Mouse (Mus musculus): ENCODE measurements at regions not wholly inside any gene's neighbourhood (a gene's known extent, or its start where the extent isn't known, plus 50 kb on each side); places are given as distances from the start of the nearest gene placed in this dataset.

DNA sequence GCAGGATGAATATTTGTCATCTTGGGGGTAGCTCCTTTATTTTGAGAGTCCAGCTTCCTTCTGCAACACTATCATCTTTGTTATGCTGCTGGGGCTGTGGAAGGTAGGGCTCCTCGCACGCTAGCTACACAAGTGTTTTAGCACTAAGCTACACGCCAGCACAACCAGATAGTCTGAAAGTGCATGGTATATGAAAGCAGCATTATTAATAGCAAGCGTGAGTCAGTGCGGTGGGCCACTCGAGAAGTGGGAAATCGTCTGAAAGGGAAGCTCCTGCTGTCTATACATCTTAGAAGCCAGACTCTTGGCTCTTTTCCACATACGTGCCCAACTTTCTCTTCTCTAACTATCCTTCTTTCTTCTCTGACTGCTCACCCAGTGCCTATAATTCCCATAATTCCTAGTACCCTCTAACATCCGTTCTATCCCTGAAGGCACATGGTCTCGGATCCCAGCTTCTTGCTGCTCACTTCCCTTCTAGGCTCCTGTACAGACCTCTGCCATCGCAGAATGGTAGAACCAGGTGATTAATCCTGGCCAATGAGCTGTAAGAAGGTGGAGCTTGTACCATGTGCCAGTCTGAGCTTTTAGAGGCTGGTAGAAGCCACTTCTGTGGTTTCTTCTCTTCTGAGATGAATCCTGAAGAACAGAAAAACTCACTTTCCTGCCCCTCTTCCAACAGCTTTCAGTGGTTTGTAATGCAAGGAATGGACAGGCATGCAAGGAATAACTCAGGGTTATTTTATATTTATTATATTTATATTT is 55.5 kb downstream of the E030025P04Rik start:
- no peak overlapping the region for H3K4me3 ChIP-seq (ENCODE audit: low read depth, low read length)
- H3K4me1 ChIP-seq (ENCODE audit: control insufficient read depth, insufficient read depth, insufficient read length, low read length) = no peaks in the 10 kb centered on the region
- 75% methylated on average over 11 of the region's 11 CpGs for WGBS
- TF ChIP-seq POLR2A (IDR thresholded peaks at IDR 0.05; ENCODE audit: low read depth, low read length) (no peak), CTCF (IDR thresholded peaks at IDR 0.05; ENCODE audit: extremely low read depth, insufficient read length, insufficient replicate concordance, low read depth, low read length) (no peak)
- H3K27me3 ChIP-seq (ENCODE audit: control insufficient read depth, insufficient read depth, low read length) = no peaks in the 10 kb centered on the region
- H3K27ac ChIP-seq (ENCODE audit: insufficient read depth, low read depth, low read length) = no peak overlapping the region
- no peaks in the 10 kb centered on the region for H3K36me3 ChIP-seq (ENCODE audit: control insufficient read depth, insufficient read depth, low read length)

DNA sequence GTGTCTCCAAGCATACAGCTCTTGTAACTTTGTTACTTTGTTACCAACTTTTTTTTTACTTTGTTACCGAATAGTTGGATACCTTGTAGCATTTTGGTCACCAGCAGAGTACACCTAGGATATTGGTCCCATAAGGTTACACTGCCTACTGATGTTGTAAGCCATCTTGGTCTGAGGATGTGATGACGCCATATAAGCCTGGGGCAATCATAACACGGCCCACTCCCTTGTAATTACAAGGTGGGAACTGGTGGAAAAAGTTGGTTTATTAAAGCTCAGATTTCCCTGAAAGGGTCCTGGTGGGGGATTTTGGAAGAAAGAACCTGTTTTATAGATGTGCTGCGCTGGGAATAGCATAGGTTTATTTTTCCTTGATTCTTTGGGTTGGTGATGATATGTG is 62.2 kb downstream of the E030025P04Rik start:
- Histone ChIP-seq H3K4me1 (ENCODE audit: control insufficient read depth, insufficient read depth, insufficient read length, low read length) (no peaks in the 10 kb centered on the region), H3K4me3 (ENCODE audit: low read depth, low read length) (no peak overlapping the region), H3K27ac (ENCODE audit: insufficient read depth, low read depth, low read length) (no peak overlapping the region), H3K27me3 (ENCODE audit: control insufficient read depth, insufficient read depth, low read length) (no peaks in the 10 kb centered on the region), H3K36me3 (ENCODE audit: control insufficient read depth, insufficient read depth, low read length) (no peaks in the 10 kb centered on the region)
- 93% methylated on average over 4 of the region's 4 CpGs for WGBS
- TF ChIP-seq POLR2A (IDR thresholded peaks at IDR 0.05; ENCODE audit: low read depth, low read length) = no peak
- no peak for TF ChIP-seq CTCF (IDR thresholded peaks at IDR 0.05; ENCODE audit: extremely low read depth, insufficient read length, insufficient replicate concordance, low read depth, low read length)

GRCm38 (mm10) chr11:109081454-109081853 is 62.7 kb downstream of the E030025P04Rik start:
- TF ChIP-seq POLR2A (IDR thresholded peaks at IDR 0.05; ENCODE audit: low read depth, low read length) (no peak), CTCF (IDR thresholded peaks at IDR 0.05; ENCODE audit: extremely low read depth, insufficient read length, insufficient replicate concordance, low read depth, low read length) (no peak)
- Histone ChIP-seq H3K4me1 (ENCODE audit: control insufficient read depth, insufficient read depth, insufficient read length, low read length) (no peaks in the 10 kb centered on the region), H3K4me3 (ENCODE audit: low read depth, low read length) (no peak overlapping the region), H3K27me3 (ENCODE audit: control insufficient read depth, insufficient read depth, low read length) (no peaks in the 10 kb centered on the region), H3K27ac (ENCODE audit: insufficient read depth, low read depth, low read length) (no peak overlapping the region), H3K36me3 (ENCODE audit: control insufficient read depth, insufficient read depth, low read length) (no peaks in the 10 kb centered on the region)
- WGBS = 77% methylated on average over 10 of the region's 10 CpGs

GRCm38 (mm10) chr11:109080847-109081415 is 63.2 kb downstream of the E030025P04Rik start:
- H3K4me1 ChIP-seq (ENCODE audit: control insufficient read depth, insufficient read depth, insufficient read length, low read length) = no peaks in the 10 kb centered on the region
- no peak overlapping the region for H3K27ac ChIP-seq (ENCODE audit: insufficient read depth, low read depth, low read length)
- no peak overlapping the region for H3K4me3 ChIP-seq (ENCODE audit: low read depth, low read length)
- WGBS = 94% methylated on average over 9 of the region's 9 CpGs
- H3K27me3 ChIP-seq (ENCODE audit: control insufficient read depth, insufficient read depth, low read length) = no peaks in the 10 kb centered on the region
- no peak for TF ChIP-seq CTCF (IDR thresholded peaks at IDR 0.05; ENCODE audit: extremely low read depth, insufficient read length, insufficient replicate concordance, low read depth, low read length)
- TF ChIP-seq POLR2A (IDR thresholded peaks at IDR 0.05; ENCODE audit: low read depth, low read length) = no peak
- no peaks in the 10 kb centered on the region for H3K36me3 ChIP-seq (ENCODE audit: control insufficient read depth, insufficient read depth, low read length)

GRCm38 (mm10) chr11:109079466-109079865 is 64.7 kb downstream of the E030025P04Rik start:
- 29% methylated on average over 4 of the region's 4 CpGs for WGBS
- H3K4me3 ChIP-seq (ENCODE audit: low read depth, low read length) = no peak overlapping the region
- TF ChIP-seq CTCF (IDR thresholded peaks at IDR 0.05; ENCODE audit: extremely low read depth, insufficient read length, insufficient replicate concordance, low read depth, low read length) (no peak), POLR2A (IDR thresholded peaks at IDR 0.05; ENCODE audit: low read depth, low read length) (no peak)
- no peaks in the 10 kb centered on the region for H3K36me3 ChIP-seq (ENCODE audit: control insufficient read depth, insufficient read depth, low read length)
- no peak overlapping the region for H3K27ac ChIP-seq (ENCODE audit: insufficient read depth, low read depth, low read length)
- no peaks in the 10 kb centered on the region for H3K4me1 ChIP-seq (ENCODE audit: control insufficient read depth, insufficient read depth, insufficient read length, low read length)
- H3K27me3 ChIP-seq (ENCODE audit: control insufficient read depth, insufficient read depth, low read length) = no peaks in the 10 kb centered on the region

- 80% methylated on average over 19 of the region's 19 CpGs for WGBS
- no peak overlapping the region for H3K4me3 ChIP-seq (ENCODE audit: low read depth, low read length)
- H3K4me1 ChIP-seq (ENCODE audit: control insufficient read depth, insufficient read depth, insufficient read length, low read length) = no peaks in the 10 kb centered on the region
- no peaks in the 10 kb centered on the region for H3K27me3 ChIP-seq (ENCODE audit: control insufficient read depth, insufficient read depth, low read length)
- H3K27ac ChIP-seq (ENCODE audit: insufficient read depth, low read depth, low read length) = no peak overlapping the region
- TF ChIP-seq CTCF (IDR thresholded peaks at IDR 0.05; ENCODE audit: extremely low read depth, insufficient read length, insufficient replicate concordance, low read depth, low read length) = no peak
- no peak for TF ChIP-seq POLR2A (IDR thresholded peaks at IDR 0.05; ENCODE audit: low read depth, low read length)
- H3K36me3 ChIP-seq (ENCODE audit: control insufficient read depth, insufficient read depth, low read length) = no peaks in the 10 kb centered on the region
These were observed 67.4 kb downstream of the E030025P04Rik start for GRCm38 (mm10) chr11:109076587-109077417.

- H3K4me1 ChIP-seq (ENCODE audit: control insufficient read depth, insufficient read depth, insufficient read length, low read length) = peaks cover 10% of the 10 kb centered on the region
- H3K4me3 ChIP-seq (ENCODE audit: low read depth, low read length) = no peak overlapping the region
- TF ChIP-seq CTCF (IDR thresholded peaks at IDR 0.05; ENCODE audit: extremely low read depth, insufficient read length, insufficient replicate concordance, low read depth, low read length) (no peak), POLR2A (IDR thresholded peaks at IDR 0.05; ENCODE audit: low read depth, low read length) (no peak)
- H3K36me3 ChIP-seq (ENCODE audit: control insufficient read depth, insufficient read depth, low read length) = no peaks in the 10 kb centered on the region
- WGBS = 20% methylated on average over 2 of the region's 2 CpGs
- H3K27me3 ChIP-seq (ENCODE audit: control insufficient read depth, insufficient read depth, low read length) = no peaks in the 10 kb centered on the region
- H3K27ac ChIP-seq (ENCODE audit: insufficient read depth, low read depth, low read length) = 0 out of 2 replicates have a peak overlapping the region, but pooled peaks have one; percentile 28
These were observed 72.8 kb downstream of the E030025P04Rik start for GRCm38 (mm10) chr11:109071340-109071739.
